Mouse (Mus musculus) cerebellum, adult 2 months (tissue): ENCODE measurements around the gene Tmem82.

Source experiments
- CTCF ChIP-seq: fragments of 200-500 bp; IDR thresholded peaks from 2 replicates; pipeline ENCODE4 v1.5.1; 2011; ENCODE audit warnings: low read depth, mild to moderate bottlenecking, control low read depth, low read length, moderate library complexity, borderline replicate concordance; ENCODE audit not compliant: insufficient read depth
- POLR2A ChIP-seq: fragments of 200-500 bp; IDR thresholded peaks from 2 replicates; pipeline ENCODE4 v1.6.1; 2011; ENCODE audit warnings: low read length, control low read depth, borderline replicate concordance; ENCODE audit not compliant: insufficient read depth

GRCm38 (mm10) chr4:141604493-141604892 is 13.9 kb downstream of the Tmem82 start:
- TF ChIP-seq POLR2A (no peak), CTCF (no peak)
